Mouse (Mus musculus): Measurements from ENCODE around the gene Trmt10a. TPM values are rescaled to one million over a fixed set of nuclear protein-coding genes. Genes with fewer than 3 reads are reported as not detected.

Trmt10a gene
- 16.7 TPM in 2 replicates for polyA plus RNA-seq (2012; rRNA removed)

GRCm38 (mm10) chr3:138143315-138144059, at the start of gene Trmt10a:
Trmt10a (plus strand) TSS chr3:138143448.

GRCm38 (mm10) chr3:138144642-138145171, 1.5 kb downstream of the Trmt10a start, which contains the start of gene Mttp:
Mttp (minus strand) TSS chr3:138144968.

GRCm38 (mm10) chr3:138193683-138194302, 50.5 kb downstream of the Trmt10a start, which contains the start of gene 4930579F01Rik:
4930579F01Rik (minus strand) TSS chr3:138193825.

Other genes starting within 250 kb of the Trmt10a start
- gene Lamtor3, start 224.9 kb upstream of the Trmt10a start, polyA plus RNA-seq (2012; rRNA removed), result 73.0 and 83.2 TPM in 2 replicates
- 3.6 and 4.7 TPM in 2 replicates for gene Dapp1, start 161.9 kb upstream of the Trmt10a start, polyA plus RNA-seq (2012; rRNA removed)
- gene 1110002E22Rik, start 78.4 kb upstream of the Trmt10a start, polyA plus RNA-seq (2012; rRNA removed), result 0.07 and 0.41 TPM in 2 replicates
- gene Gm5105, start 76.1 kb upstream of the Trmt10a start, polyA plus RNA-seq (2012; rRNA removed), result 0.07 and 0.08 TPM in 2 replicates
- gene Mttp, start 1.5 kb downstream of the Trmt10a start, polyA plus RNA-seq (2012; rRNA removed), result 6.9 and 7.5 TPM in 2 replicates
- gene 4930579F01Rik, start 50.4 kb downstream of the Trmt10a start, polyA plus RNA-seq (2012; rRNA removed), result not detected in 2 replicates
- 0.02 and 0.04 TPM in 2 replicates for gene Adh7, start 74.3 kb downstream of the Trmt10a start, polyA plus RNA-seq (2012; rRNA removed)
- gene Adh1, start 117.5 kb downstream of the Trmt10a start, polyA plus RNA-seq (2012; rRNA removed), result 0.30 and 1.8 TPM in 2 replicates
- not detected in 2 replicates for gene Adh6a, start 169.8 kb downstream of the Trmt10a start, polyA plus RNA-seq (2012; rRNA removed)
- 0.31 and 0.35 TPM in 2 replicates for gene Adh6b, start 198.3 kb downstream of the Trmt10a start, polyA plus RNA-seq (2012; rRNA removed)

All from central nervous system, embryonic 11.5 days (tissue).